Mouse (Mus musculus) embryonic fibroblast, embryonic 13.5 days (primary cell): ENCODE data around the gene Epb41l5.
A peak's percentile ranks its signal among the peaks of the same experiment; 100 is the strongest.

Experiments
- CTCF ChIP-seq: IDR thresholded peaks from 2 replicates; pipeline ENCODE4 v1.5.1; 2011; ENCODE audit warnings: mild to moderate bottlenecking, control low read depth, low read length, moderate library complexity, borderline replicate concordance; ENCODE audit not compliant: insufficient read depth
- POLR2A ChIP-seq: IDR thresholded peaks from 2 replicates; pipeline ENCODE4 v1.6.1; 2011; ENCODE audit warnings: low read depth, mild to moderate bottlenecking, control low read depth, low read length, moderate library complexity

GRCm38 (mm10) chr1:119648205-119649111 is at the start of gene Epb41l5:
- TF ChIP-seq CTCF (no peak), POLR2A (peak; percentile 23; the same call in 1 of the 2 replicates)
